Mouse (Mus musculus): ENCODE measurements around the gene Tbcel. TPM values are rescaled to one million over a fixed set of nuclear protein-coding genes. Genes with fewer than 3 reads are reported as not detected.

Tbcel gene
- total RNA-seq, 2 experiments from 2014 or later = 19.0 to 22.7 TPM

DNA sequence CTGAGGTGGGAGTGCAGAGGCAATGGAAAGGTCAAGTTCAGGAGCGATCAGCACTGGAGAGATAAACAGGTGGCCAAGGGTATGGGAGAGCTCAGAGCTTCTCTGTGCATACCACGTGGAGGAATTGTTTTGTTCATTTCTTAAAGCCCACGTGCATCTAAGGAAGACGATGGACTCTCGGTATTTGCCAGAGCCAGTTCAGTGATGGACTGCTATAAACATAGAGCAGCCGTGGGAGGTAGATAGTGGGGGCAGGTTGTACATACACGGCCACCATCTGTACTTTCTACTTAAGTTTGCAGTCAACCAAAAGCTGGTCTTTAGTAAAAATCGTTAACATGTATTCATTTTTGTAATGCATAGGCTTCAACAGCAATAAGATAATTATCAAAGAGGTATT lies 65.5 kb downstream of the Tbcel start:
- no peak for DNase-seq

DNA sequence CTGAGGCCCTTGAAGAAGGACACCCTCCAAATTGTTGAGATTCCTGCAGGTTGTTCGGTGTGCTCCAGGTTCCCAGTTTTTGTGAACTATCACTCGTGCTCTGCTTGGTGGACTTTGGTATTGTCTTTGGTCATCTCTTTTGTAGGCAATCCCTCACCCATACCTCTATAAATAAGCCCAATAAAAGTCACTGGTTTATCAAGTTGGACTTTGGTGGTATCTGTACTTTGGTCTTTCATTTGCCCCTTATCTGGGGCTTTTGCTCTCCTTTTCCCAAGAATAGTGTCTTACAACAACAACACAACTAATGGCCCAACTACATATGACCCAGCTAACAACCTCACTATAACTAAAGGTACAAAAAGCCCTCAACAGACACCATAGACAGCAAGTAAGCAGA lies 66.4 kb downstream of the Tbcel start:
- no peak for DNase-seq

- no peak for DNase-seq
Observed at GRCm38 (mm10) chr9:42439446-42439845, 68.2 kb downstream of the Tbcel start.

- no peak for DNase-seq
Observed at GRCm38 (mm10) chr9:42432155-42432554, 75.5 kb downstream of the Tbcel start.

DNA sequence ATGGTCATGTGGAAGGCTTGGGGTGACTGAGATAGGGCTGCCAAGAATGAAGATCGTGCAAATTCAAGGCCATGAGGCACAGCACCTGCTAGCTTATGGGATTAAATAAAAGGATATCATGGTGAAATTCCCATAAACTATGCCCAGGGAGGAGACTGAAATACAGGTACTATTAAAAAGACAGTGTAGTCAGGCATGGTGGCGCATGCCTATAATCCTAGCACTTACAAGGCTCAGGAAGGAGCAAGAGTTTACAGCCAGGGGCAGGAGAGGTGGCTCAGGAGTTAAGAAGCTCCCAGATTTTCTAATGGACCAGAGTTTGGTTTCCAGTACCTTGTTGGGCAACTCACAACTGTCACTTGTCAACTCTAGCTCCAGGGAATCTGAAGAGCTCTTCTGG lies 76.0 kb downstream of the Tbcel start:
- no peak for DNase-seq

GRCm38 (mm10) chr9:42428060-42428924 lies 79.3 kb downstream of the Tbcel start:
- DNase-seq = peak; percentile 24 to 57

- DNase-seq = no peak
Observed at GRCm38 (mm10) chr9:42426661-42427358, 80.8 kb downstream of the Tbcel start.

GRCm38 (mm10) chr9:42423649-42424048 lies 84.0 kb downstream of the Tbcel start:
- no peak for DNase-seq

- no peak for DNase-seq
Observed at GRCm38 (mm10) chr9:42419687-42420086, 87.9 kb downstream of the Tbcel start.

- no peak for DNase-seq
Observed at GRCm38 (mm10) chr9:42418786-42419185, 88.8 kb downstream of the Tbcel start.

GRCm38 (mm10) chr9:42417352-42417952 lies 90.2 kb downstream of the Tbcel start:
- DNase-seq = peak; percentile 31 to 61

- DNase-seq = no peak
Observed at GRCm38 (mm10) chr9:42415184-42415583, 92.4 kb downstream of the Tbcel start.

GRCm38 (mm10) chr9:42413345-42413744 lies 94.3 kb downstream of the Tbcel start:
- no peak for DNase-seq

GRCm38 (mm10) chr9:42411296-42411695 lies 96.3 kb downstream of the Tbcel start:
- peak; percentile 16 to 31 for DNase-seq

DNA sequence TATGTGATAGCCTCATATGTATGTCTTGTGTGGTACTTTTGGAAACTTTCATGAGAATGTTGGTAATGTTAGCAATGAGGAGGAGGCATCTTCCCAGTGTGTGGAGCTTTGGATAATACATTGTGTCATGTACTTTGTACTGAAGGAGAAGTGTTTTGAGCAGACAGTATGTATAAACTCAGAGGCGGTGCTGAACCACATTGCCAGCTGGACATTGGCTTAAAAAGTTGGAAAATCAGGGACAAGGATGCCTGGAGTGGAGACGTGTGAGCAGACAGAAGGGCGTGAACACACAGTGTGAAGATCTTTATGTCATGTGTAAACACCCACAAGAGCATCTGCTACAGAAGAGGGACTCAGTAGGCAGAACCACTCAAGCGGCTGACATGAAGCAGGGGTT lies 101.9 kb downstream of the Tbcel start:
- no peak for DNase-seq

DNA sequence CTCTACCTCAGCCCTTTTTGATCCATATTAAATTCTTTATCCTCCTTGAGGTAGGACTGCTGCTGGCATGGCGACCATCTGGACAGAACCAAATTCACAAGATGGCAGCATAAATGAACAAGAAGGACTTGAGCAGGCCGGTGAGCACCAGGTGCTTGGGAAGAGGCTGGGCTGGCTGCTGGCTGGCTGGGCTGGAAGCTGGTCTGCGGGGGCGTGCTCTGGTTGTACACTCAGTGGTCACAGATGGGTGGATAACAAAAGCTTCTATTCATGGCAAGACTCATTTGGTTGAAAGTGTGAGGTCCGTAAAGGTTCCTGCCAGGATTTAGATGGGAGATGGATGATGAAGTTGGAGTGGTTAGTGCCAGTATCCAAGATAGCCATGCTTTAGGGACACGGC lies 106.1 kb downstream of the Tbcel start:
- no peak for DNase-seq

DNA sequence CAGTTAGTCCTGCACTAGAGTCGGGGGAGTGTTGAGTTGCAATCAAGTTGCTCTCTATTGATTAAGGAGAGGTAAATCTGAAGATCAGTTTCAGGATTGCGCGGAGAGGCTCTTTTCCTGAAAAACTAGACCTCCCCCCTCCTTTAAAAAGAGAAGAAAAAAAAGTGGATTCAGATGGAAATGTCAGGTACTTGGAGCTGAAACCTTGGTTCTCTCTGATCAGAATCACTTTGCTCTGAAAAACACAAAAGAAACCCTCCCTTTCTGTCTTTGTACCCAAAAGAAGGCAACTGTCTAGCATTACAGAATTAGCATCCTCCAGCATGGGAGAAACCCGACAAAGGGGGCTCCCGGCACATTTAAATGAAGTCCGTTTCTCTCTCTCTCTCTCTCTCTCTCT lies 107.8 kb downstream of the Tbcel start, which contains the start of gene Tecta:
Gene Tecta (minus strand): TSS at position 101 of the 400 bp plus-strand sequence.
- no peak for DNase-seq

DNA sequence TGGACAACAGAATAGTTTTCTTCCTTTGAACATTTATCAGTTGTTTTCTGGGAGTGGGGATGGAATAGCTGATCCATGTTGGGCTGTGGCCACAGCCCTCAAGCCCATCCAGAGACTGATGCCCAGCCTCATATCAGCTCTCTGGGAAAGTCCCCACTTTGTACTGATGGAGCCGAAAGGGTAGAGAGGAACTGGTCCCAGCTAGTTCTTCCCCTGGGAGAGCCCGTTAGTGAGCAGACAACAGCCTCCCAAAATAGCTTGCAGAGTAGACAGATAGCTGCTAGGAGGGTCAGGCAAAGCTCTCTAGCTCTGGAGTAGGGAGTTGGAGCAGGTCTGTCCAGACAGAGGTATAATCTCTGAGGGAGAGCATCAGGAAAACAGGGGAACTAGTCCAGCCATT lies 111.5 kb downstream of the Tbcel start:
- peak in 1 of 2 experiments; percentile 6 for DNase-seq

DNA sequence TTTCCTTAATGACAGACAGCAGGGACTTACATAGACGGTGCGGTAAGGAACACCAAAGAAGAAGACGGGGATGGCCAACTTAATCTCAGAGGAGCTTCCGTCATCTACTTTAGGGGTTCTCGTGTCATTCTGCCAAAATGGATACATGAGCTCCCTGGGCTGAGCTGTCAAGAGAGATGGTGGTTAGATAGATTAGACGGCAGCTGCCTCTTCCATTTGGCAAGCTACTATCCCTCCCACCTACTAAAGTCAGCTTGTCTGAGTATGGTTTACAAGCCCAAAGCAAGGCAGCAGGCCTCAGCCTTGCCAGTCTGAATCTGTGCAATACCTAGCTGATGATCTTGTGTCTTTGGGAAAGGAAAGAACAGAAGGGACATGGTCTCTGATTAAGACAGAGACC lies 112.7 kb downstream of the Tbcel start:
- DNase-seq = no peak

GRCm38 (mm10) chr9:42394321-42394720 lies 113.3 kb downstream of the Tbcel start:
- DNase-seq = peak in 1 of 2 experiments; percentile 5

DNA sequence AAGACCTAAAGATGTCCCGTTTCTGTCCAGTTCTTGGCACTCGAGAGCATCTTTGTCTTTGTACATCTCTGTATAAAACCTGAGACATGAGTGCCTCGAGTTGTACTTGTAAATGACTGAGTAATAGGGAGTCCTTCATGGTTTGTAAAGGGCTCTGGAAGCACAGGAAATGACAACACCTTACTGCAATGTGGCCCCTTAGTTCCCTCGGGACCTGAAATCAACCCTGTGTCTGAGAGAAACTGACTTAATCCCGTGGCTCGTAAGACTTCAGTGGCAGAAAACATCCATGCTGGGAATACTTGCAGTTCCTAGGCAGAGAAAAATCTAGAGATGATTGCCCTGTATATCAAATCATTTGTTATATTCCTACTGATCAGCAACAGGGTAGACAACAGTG lies 114.7 kb downstream of the Tbcel start:
- DNase-seq = peak; percentile 15 to 30

GRCm38 (mm10) chr9:42388490-42388889 lies 119.1 kb downstream of the Tbcel start:
- peak in 1 of 2 experiments; percentile 13 for DNase-seq

- no peak for DNase-seq
Observed at GRCm38 (mm10) chr9:42387038-42387437, 120.6 kb downstream of the Tbcel start.
